Mouse (Mus musculus) heart, embryonic 13.5 days (tissue): ENCODE results near the gene Dram1. TPM values are rescaled to one million over a fixed set of nuclear protein-coding genes. Genes with fewer than 3 reads are reported as not detected.

Experiments
- ATAC-seq: fragments of 200-750 bp; cut with Nextera tagmentation; 2 replicates; pipeline ENCODE4 v1.8.0; 2017; ENCODE audit warnings: moderate TSS enrichment; ENCODE audit not compliant: insufficient number of reproducible peaks, low FRiP score, low TSS enrichment; ENCODE audit errors: extremely low read depth
- H3K27ac ChIP-seq: fragments of 300-500 bp; sonication (generic); replicated peaks from 2 replicates; pipeline ENCODE4 v1.5.1; 2015; ENCODE audit warnings: moderate library complexity, mild to moderate bottlenecking, inconsistent platforms
- H3K27me3 ChIP-seq: fragments of 300-500 bp; sonication (generic); replicated peaks from 2 replicates; pipeline ENCODE4 v1.6.1; 2015; ENCODE audit warnings: mild to moderate bottlenecking, inconsistent platforms
- H3K36me3 ChIP-seq: fragments of 300-500 bp; sonication (generic); 2 replicates; pipeline ENCODE4 v1.6.1; 2015; ENCODE audit warnings: mild to moderate bottlenecking, inconsistent platforms
- H3K4me1 ChIP-seq: fragments of 300-500 bp; sonication (generic); 2 replicates; pipeline ENCODE4 v1.6.1; 2015; ENCODE audit warnings: inconsistent platforms
- H3K4me2 ChIP-seq: fragments of 300-500 bp; sonication (generic); 2 replicates; pipeline ENCODE4 v1.6.1; 2015; ENCODE audit warnings: inconsistent platforms, mild to moderate bottlenecking, moderate library complexity
- H3K4me3 ChIP-seq: fragments of 300-500 bp; sonication (generic); 2 replicates; pipeline ENCODE4 v1.5.1; 2015; ENCODE audit warnings: moderate library complexity, mild to moderate bottlenecking, inconsistent platforms
- H3K9ac ChIP-seq: fragments of 300-500 bp; sonication (generic); 2 replicates; pipeline ENCODE4 v1.6.1; 2015; ENCODE audit warnings: inconsistent platforms, mild to moderate bottlenecking, moderate library complexity
- H3K9me3 ChIP-seq: fragments of 300-500 bp; sonication (generic); 2 replicates; pipeline ENCODE4 v1.6.1; 2016; ENCODE audit warnings: inconsistent platforms
- whole genome bisulfite sequencing: fragments of 180-500 bp; shearing (Covaris S2); methylation state at CpG from one replicate; pipeline ENCODE4 v1.1.7; 2015; ENCODE audit warnings: mixed read lengths; 5-methylcytosine and 5-hydroxymethylcytosine counted together
- polyA plus RNA-seq: library from polyadenylated mRNA; unstranded; fragments of >200 nt; fragmentation: Nextera tagmentation; extraction: Ambion mirVana; gene quantifications from 2 replicates; pipeline ENCODE4 v1.2.1, GENCODE M21; 2015

Gene Dram1
- polyA plus RNA-seq, 1 experiment from 2014 or later: 1.4 TPM

- H3K9ac ChIP-seq: no peak overlapping the region
- no peaks in the 10 kb centered on the region for H3K9me3 ChIP-seq
- H3K27ac ChIP-seq: 0 out of 2 replicates have a peak overlapping the region, but pooled peaks have one; percentile 22
- H3K4me2 ChIP-seq: peak overlapping the region; percentile 45
- no peak overlapping the region for H3K4me3 ChIP-seq
- H3K4me1 ChIP-seq: peaks cover 13% of the 10 kb centered on the region; the same call in 1 of the 2 replicates
- no peaks in the 10 kb centered on the region for H3K36me3 ChIP-seq
- H3K27me3 ChIP-seq: no peaks in the 10 kb centered on the region
- WGBS: 62% methylated on average over 12 of the region's 12 CpGs
- ATAC-seq: no peak
Observed at GRCm38 (mm10) chr10:88346454-88347245, 32.2 kb downstream of the Dram1 start.

DNA sequence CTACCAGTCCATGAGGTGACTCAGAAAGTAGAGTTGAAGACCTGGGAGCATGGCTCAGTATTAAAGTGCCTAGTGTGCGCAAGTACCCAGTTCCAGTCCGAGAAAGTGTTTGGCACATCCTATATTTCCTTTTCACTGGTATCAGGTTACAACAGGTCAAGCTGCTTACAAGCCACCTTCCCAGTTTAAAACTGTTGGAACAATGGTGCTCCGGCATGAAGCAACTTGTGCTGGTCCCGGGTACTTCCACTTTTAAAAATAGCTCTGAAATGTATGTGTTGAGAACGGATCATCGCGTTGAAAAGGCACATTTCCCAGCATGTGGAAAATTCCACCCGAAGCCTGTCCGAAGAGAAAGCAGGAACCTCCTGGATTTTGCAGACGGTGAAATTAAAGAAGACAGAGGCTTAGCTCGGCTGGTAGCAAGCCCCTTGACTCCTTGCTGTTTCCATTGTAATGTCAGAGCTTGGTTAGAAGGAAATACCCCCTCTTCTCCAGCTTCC lies 32.9 kb downstream of the Dram1 start:
- H3K27ac ChIP-seq: 0 out of 2 replicates have a peak overlapping the region, but pooled peaks have one; percentile 22
- no peaks in the 10 kb centered on the region for H3K27me3 ChIP-seq
- H3K9ac ChIP-seq: no peak overlapping the region
- ATAC-seq: no peak
- WGBS: 37% methylated on average over 11 of the region's 11 CpGs
- H3K36me3 ChIP-seq: no peaks in the 10 kb centered on the region
- H3K9me3 ChIP-seq: no peaks in the 10 kb centered on the region
- peak overlapping the region; percentile 20; the same call in 1 of the 2 replicates for H3K4me3 ChIP-seq
- H3K4me1 ChIP-seq: peaks cover 9% of the 10 kb centered on the region; the same call in 1 of the 2 replicates
- H3K4me2 ChIP-seq: peak overlapping the region; percentile 45

- no peak overlapping the region for H3K27ac ChIP-seq
- H3K27me3 ChIP-seq: no peaks in the 10 kb centered on the region
- H3K36me3 ChIP-seq: no peaks in the 10 kb centered on the region
- ATAC-seq: no peak
- 73% methylated on average over 6 of the region's 6 CpGs for WGBS
- no peak overlapping the region for H3K4me2 ChIP-seq
- no peak overlapping the region for H3K4me3 ChIP-seq
- no peaks in the 10 kb centered on the region for H3K9me3 ChIP-seq
- peaks cover 8% of the 10 kb centered on the region; the same call in 1 of the 2 replicates for H3K4me1 ChIP-seq
- no peak overlapping the region for H3K9ac ChIP-seq
Observed at GRCm38 (mm10) chr10:88341368-88341767, 37.5 kb downstream of the Dram1 start.

DNA sequence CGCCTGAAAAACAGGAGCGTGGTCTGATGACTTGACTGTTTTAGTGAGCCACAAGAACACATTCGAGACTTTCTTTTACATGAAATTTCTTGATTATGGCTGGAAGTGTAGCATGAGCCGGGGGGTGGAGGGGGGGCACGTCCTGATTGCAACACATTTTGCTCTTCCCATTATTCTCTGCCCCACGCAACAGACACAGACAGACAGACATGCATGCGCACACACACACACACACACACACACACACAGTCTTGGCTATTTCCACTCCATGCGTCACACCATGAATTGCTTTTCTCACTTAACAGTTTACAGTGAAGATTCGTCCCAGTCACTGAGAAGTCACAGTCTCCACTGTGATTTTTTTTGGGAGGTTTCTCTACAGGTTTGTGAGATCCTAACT lies 38.2 kb downstream of the Dram1 start:
- WGBS: 83% methylated on average over 9 of the region's 9 CpGs
- H3K9me3 ChIP-seq: no peaks in the 10 kb centered on the region
- H3K4me3 ChIP-seq: no peak overlapping the region
- no peaks in the 10 kb centered on the region for H3K27me3 ChIP-seq
- no peak overlapping the region for H3K27ac ChIP-seq
- H3K9ac ChIP-seq: no peak overlapping the region
- ATAC-seq: no peak
- no peaks in the 10 kb centered on the region for H3K36me3 ChIP-seq
- H3K4me1 ChIP-seq: peaks cover under 1% of the 10 kb centered on the region; the same call in 1 of the 2 replicates
- no peak overlapping the region for H3K4me2 ChIP-seq

DNA sequence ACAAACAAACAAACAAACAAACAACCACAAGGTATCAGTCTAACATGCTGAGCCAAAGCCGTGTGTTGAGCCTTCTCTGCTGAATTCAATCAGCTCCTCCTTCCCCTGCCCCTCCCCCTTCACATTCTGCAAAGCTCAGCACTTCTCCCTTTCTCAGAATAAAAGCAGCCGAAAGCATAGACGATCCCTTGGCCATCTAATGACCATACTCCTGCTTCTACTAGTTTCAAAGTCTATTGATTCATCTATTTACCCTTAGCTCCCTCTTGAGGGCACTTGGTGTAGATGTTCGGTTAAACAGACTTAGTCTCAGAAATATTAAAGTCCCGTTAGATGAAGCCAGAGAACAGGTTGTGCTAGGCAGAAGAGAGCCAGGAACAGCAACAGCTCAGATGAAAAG lies 48.2 kb downstream of the Dram1 start:
- Histone ChIP-seq H3K36me3 (no peaks in the 10 kb centered on the region), H3K4me1 (peaks cover 3% of the 10 kb centered on the region; the same call in 1 of the 2 replicates), H3K9ac (no peak overlapping the region), H3K4me2 (no peak overlapping the region), H3K27ac (no peak overlapping the region), H3K4me3 (no peak overlapping the region), H3K27me3 (no peaks in the 10 kb centered on the region), H3K9me3 (no peaks in the 10 kb centered on the region)
- no peak for ATAC-seq
- 32% methylated on average over 5 of the region's 5 CpGs for WGBS

DNA sequence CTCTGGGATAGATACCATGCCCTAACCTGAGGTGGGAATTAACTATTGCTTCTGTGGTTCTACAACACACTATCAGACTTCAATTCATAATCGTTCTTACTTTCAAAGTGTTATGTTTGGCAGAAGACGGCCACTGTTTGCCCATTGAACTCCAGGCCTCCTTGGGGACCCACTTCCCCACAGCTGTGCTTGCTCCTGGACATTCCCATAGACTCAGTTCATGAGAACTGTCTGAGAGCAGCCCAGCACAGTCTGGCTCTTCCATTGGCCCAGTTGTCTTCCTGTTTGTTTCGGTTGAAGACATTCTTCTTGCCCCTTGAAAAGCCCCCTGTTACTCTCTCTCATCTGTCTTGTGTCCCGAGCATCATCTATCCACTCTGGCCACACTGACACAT lies 50.8 kb downstream of the Dram1 start:
- H3K27ac ChIP-seq: no peak overlapping the region
- no peaks in the 10 kb centered on the region for H3K27me3 ChIP-seq
- WGBS: 58% methylated on average over 4 of the region's 4 CpGs
- no peaks in the 10 kb centered on the region for H3K9me3 ChIP-seq
- H3K4me3 ChIP-seq: no peak overlapping the region
- H3K9ac ChIP-seq: no peak overlapping the region
- peaks cover 3% of the 10 kb centered on the region; the same call in 1 of the 2 replicates for H3K4me1 ChIP-seq
- no peaks in the 10 kb centered on the region for H3K36me3 ChIP-seq
- no peak overlapping the region for H3K4me2 ChIP-seq
- ATAC-seq: no peak

- ATAC-seq: no peak
- Histone ChIP-seq H3K9ac (0 out of 2 replicates have a peak overlapping the region, but pooled peaks have one; percentile 54), H3K27ac (no peak overlapping the region), H3K4me2 (peak overlapping the region; percentile 51), H3K4me3 (no peak overlapping the region), H3K4me1 (peaks cover 3% of the 10 kb centered on the region; the same call in 1 of the 2 replicates), H3K27me3 (no peaks in the 10 kb centered on the region), H3K9me3 (no peaks in the 10 kb centered on the region), H3K36me3 (no peaks in the 10 kb centered on the region)
- 46% methylated on average over 11 of the region's 11 CpGs for WGBS
Observed at GRCm38 (mm10) chr10:88327160-88328055, 51.5 kb downstream of the Dram1 start.

- H3K9me3 ChIP-seq: no peaks in the 10 kb centered on the region
- H3K36me3 ChIP-seq: no peaks in the 10 kb centered on the region
- peaks cover 11% of the 10 kb centered on the region for H3K4me1 ChIP-seq
- no peak overlapping the region for H3K4me3 ChIP-seq
- no peak overlapping the region for H3K9ac ChIP-seq
- ATAC-seq: no peak
- no peaks in the 10 kb centered on the region for H3K27me3 ChIP-seq
- 81% methylated on average over 5 of the region's 5 CpGs for WGBS
- no peak overlapping the region for H3K27ac ChIP-seq
- no peak overlapping the region for H3K4me2 ChIP-seq
Observed at GRCm38 (mm10) chr10:88321739-88322138, 57.1 kb downstream of the Dram1 start.

GRCm38 (mm10) chr10:88320714-88321416 lies 58.0 kb downstream of the Dram1 start:
- Histone ChIP-seq H3K9me3 (no peaks in the 10 kb centered on the region), H3K36me3 (no peaks in the 10 kb centered on the region), H3K4me1 (peaks cover 11% of the 10 kb centered on the region), H3K27ac (peak overlapping the region; percentile 2), H3K9ac (no peak overlapping the region), H3K27me3 (no peaks in the 10 kb centered on the region), H3K4me3 (peak overlapping the region; percentile 13; the same call in 1 of the 2 replicates), H3K4me2 (peak overlapping the region; percentile 54)
- WGBS: 32% methylated on average over 12 of the region's 12 CpGs
- peak; percentile 46; the same call in 1 of the 2 replicates for ATAC-seq

DNA sequence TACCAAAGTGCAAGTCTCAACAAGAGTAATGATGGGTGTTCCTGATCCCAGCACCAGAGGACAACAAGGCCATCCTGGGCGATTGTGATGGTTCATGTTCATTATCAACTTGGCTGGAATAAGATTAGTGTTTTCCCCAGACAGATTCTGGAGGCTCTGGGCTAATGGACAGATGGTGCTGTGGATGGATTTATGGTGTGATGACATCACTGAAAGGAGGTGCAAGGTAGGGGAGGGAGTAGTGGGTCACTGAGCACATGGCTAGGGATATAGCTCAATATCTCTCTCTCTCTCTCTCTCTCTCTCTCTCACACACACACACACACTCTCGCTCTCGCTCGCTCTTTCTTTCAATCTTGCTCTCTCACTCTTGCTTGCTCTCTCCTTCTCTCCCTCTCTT lies 60.7 kb downstream of the Dram1 start:
- H3K4me3 ChIP-seq: no peak overlapping the region
- no peak overlapping the region for H3K9ac ChIP-seq
- 76% methylated on average over 4 of the region's 4 CpGs for WGBS
- H3K27me3 ChIP-seq: no peaks in the 10 kb centered on the region
- no peak for ATAC-seq
- peaks cover 11% of the 10 kb centered on the region for H3K4me1 ChIP-seq
- no peaks in the 10 kb centered on the region for H3K36me3 ChIP-seq
- no peaks in the 10 kb centered on the region for H3K9me3 ChIP-seq
- no peak overlapping the region for H3K27ac ChIP-seq
- no peak overlapping the region for H3K4me2 ChIP-seq
